Mouse (Mus musculus) urinary bladder, postnatal 36 days (tissue): Measurements from ENCODE around the gene Mrpl53.

Experiments
- DNase-seq, 2 experiments: peaks; one replicate each; pipeline ENCODE4 v3.0.0; 2022; ENCODE audit warnings: low spot score in 2 of 2, mixed read lengths in 1 of 2

Mrpl53 gene

GRCm38 (mm10) chr6:83120930-83121862 lies 12.4 kb downstream of the Mrpl53 start, which contains the start of gene Wbp1:
TSS of gene Wbp1 (minus strand) at chr6:83121559.
- peak; percentile 90 to 94 for DNase-seq

- DNase-seq = no peak
Measured at GRCm38 (mm10) chr6:83121863-83122710, 13.2 kb downstream of the Mrpl53 start.

GRCm38 (mm10) chr6:83122961-83123360 lies 14.1 kb downstream of the Mrpl53 start:
- DNase-seq = no peak

GRCm38 (mm10) chr6:83124851-83125312 lies 16.0 kb downstream of the Mrpl53 start:
- peak; percentile 87 to 93 for DNase-seq

- no peak for DNase-seq
Measured at GRCm38 (mm10) chr6:83125331-83125730, 16.5 kb downstream of the Mrpl53 start, which contains the start of gene Ino80b. TSS of gene Ino80b (minus strand) at chr6:83125431.

GRCm38 (mm10) chr6:83127419-83127818 lies 18.6 kb downstream of the Mrpl53 start:
- no peak for DNase-seq

GRCm38 (mm10) chr6:83131469-83132034 lies 22.7 kb downstream of the Mrpl53 start:
- no peak for DNase-seq

GRCm38 (mm10) chr6:83132176-83132919 lies 23.5 kb downstream of the Mrpl53 start:
- DNase-seq = no peak

GRCm38 (mm10) chr6:83134226-83134625 lies 25.4 kb downstream of the Mrpl53 start:
- DNase-seq = no peak

- DNase-seq = no peak
Measured at GRCm38 (mm10) chr6:83134951-83135513, 26.2 kb downstream of the Mrpl53 start, which contains the start of gene Rtkn. TSS of gene Rtkn (plus strand) at chr6:83135463.

- DNase-seq = no peak
Measured at GRCm38 (mm10) chr6:83135571-83136161, 26.8 kb downstream of the Mrpl53 start.

GRCm38 (mm10) chr6:83136291-83136880 lies 27.5 kb downstream of the Mrpl53 start:
- DNase-seq = no peak

- peak; percentile 55 to 60 for DNase-seq
Measured at GRCm38 (mm10) chr6:83136881-83137575, 28.2 kb downstream of the Mrpl53 start.

GRCm38 (mm10) chr6:83137576-83137950 lies 28.7 kb downstream of the Mrpl53 start:
- peak; percentile 78 to 83 for DNase-seq

GRCm38 (mm10) chr6:83138056-83138455 lies 29.2 kb downstream of the Mrpl53 start:
- no peak for DNase-seq

- no peak for DNase-seq
Measured at GRCm38 (mm10) chr6:83140044-83140443, 31.2 kb downstream of the Mrpl53 start.

- no peak for DNase-seq
Measured at GRCm38 (mm10) chr6:83141636-83142035, 32.8 kb downstream of the Mrpl53 start.

- DNase-seq = no peak
Measured at GRCm38 (mm10) chr6:83142211-83142731, 33.4 kb downstream of the Mrpl53 start.

- DNase-seq = peak in 1 of 2 experiments; percentile 46
Measured at GRCm38 (mm10) chr6:83142886-83143285, 34.0 kb downstream of the Mrpl53 start.
